Mouse (Mus musculus): ENCODE measurements around the gene Dnase2b. TPM values are rescaled to one million over a fixed set of nuclear protein-coding genes. Genes with fewer than 3 reads are reported as not detected.

Gene Dnase2b
- total RNA-seq, 2 experiments from 2014 or later: not detected

DNA sequence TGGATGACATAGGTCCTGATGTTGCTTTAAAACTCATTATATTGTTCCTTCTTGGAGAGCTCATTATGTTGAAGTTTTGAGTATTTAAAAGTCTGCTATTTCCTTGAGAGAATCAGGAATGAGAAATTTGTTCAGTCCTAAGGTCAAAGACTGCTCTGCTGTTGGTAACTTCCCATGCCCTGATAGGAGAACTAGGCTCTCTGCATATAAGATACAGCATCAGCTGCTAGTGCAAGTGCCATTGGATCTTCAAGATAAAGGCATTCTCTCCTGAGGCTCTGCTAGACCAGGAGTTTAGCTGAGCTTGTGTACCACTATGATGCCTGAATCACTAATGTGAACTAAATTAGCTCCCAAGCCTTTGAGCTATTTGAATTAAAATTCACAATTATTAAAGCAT is 2.5 kb upstream of the Dnase2b start:
- DNase-seq: no peak
- intact Hi-C loops (cut with DNase I; ENCODE audit: low total_unique reads): no loop called here

DNA sequence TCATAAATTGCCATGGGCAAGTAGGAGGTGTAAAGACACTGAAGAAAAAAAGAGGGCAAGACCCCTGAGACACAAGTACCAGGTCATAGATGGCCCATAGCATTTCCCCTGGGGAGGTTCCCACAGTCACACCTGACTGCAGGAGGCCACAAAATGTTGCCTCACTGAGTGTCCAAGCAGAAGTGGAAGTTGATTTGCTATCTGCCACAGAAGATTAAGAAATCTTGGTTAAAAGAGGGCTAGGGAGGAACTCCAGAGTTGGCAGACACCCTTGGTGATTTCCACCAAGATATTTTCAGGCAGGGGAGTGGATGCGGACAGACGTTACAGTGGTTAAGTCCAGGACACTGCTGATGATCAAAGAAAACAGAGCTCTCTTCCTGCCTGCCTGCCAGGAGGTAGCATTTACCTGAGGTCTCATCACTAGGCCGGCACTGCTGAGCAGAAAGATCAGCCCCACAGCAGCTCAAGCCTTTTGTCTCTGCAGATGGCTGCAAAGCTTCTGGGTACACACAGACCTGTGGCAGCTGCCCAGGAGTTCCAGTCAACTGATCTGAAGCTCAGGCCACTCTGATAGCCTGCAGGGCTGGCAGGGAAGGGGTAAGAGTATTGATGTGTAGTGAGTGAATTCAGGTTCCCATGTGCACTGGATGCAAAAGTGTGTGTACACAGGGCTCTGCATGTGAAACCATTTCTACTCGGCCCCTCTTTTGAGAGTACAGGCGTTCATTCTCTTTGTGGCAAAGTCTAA is 1.3 kb upstream of the Dnase2b start:
- intact Hi-C loops (cut with DNase I; ENCODE audit: low total_unique reads): no loop called here
- no peak for DNase-seq

DNA sequence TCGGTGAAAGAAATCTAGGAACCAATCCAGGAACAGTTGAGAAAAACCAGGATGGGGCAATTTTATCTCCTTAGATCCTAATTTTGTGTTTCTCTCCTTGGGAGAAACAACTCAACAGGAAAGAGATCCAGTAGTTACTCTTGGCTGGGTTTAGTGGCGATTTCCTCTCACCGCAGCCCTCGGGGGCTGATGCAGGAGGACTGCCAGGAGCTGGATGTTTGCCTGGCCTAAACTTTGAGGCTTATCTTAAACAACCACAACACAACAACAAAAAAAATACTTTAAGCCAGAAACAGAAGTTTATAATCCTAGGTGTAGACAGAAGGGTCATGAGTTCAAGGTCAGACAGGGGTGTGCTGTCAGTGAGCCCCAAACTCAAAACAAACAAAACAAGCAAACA is 3.6 kb downstream of the Dnase2b start:
- intact Hi-C loops (cut with DNase I; ENCODE audit: low total_unique reads): no loop called here
- DNase-seq: peak; percentile 11

DNA sequence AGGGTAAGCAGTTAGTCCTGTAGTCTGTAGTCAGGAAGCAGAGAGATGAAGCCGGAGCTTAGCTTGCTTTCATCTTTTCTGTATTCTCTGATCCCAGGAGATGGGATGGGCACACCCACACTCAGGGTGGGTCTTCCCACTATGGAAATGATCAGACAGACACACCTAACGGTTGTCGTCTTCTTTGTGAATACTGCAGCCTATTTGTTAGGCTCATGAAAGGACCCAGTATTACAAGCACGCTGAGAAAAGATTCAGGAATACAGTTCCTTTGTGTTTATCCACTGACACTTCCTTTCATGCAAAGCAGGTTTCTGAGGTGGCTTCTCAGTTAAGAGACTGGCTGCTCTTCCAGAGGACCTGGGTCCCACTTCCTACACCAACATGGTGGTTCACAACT is 4.1 kb downstream of the Dnase2b start:
- DNase-seq: no peak
- intact Hi-C loops (cut with DNase I; ENCODE audit: low total_unique reads): no loop called here

DNA sequence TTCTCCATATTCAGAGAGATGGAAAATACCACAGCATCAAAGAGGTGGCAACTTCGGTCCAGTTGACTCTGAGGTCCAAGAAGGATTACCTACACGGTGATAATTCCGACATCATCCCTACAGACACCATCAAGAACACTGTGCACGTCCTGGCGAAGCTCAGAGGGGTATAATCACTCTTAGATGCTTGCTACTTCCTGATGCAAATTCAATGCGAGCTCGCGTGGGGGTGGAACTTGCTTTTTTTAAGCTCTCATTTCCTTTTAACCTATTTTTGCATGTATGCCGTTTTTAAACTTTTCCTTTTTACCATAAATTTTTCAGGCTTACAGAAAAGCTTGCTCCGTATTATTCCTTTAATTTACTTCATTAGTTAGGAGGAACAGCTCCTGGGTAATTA is 5.1 kb downstream of the Dnase2b start:
- DNase-seq: no peak
- intact Hi-C loops (cut with DNase I; ENCODE audit: low total_unique reads): no loop called here

DNA sequence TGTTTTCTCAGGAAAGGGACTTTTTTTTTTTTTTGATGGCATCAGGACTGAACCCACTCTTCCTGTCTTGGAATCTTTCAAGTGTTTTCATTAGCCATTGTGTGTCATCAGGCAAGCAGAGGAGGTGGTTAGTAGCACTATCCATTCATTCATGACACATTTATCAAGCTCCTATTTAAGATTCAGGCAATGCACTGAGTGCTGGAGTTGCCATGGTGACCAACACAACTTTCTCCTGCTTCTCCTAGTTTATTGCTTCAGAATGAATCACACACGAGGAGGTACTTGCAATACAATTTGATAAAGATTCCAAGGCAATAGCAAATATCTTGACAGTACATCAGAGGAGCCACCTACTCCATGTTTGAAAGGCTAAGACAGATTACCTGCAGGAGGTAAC is 8.0 kb downstream of the Dnase2b start:
- intact Hi-C loops (cut with DNase I; ENCODE audit: low total_unique reads): no loop called here
- DNase-seq: no peak

DNA sequence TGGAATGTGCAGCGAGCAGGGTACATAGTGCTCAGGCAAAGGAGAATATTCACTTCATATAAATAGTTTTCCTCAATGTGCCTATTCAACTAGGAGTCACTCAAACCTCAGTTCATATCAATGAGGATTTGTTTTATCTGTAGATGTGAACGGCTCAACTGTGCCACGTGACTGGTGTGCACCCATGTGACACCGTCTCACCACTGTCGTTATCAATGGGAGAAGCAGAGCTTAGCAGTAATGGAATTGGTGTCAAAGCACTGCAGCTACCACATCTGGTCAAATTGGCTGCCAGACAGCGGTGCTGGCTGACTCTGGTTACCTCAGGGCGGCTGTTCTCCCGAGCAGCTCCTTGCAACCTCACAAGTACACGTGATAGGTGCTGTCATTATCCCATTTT is 10.7 kb downstream of the Dnase2b start:
- intact Hi-C loops (cut with DNase I; ENCODE audit: low total_unique reads): no loop called here
- DNase-seq: no peak

DNA sequence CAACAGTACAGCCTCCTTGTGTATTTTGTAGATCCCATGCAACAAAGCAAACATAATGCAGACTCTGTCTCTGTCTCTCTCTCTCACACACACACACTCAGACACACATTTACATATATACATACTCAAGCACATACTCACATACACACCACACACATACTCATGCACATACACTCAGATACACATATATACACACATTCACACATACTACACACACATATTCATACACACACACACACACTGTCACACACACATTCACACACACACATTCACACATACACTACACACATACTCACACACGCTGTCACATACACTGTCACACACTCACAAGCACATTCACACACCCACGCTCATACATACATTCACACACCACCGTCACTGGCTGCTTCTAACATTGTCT is 12.9 kb downstream of the Dnase2b start:
- intact Hi-C loops (cut with DNase I; ENCODE audit: low total_unique reads): no loop called here
- DNase-seq: no peak

DNA sequence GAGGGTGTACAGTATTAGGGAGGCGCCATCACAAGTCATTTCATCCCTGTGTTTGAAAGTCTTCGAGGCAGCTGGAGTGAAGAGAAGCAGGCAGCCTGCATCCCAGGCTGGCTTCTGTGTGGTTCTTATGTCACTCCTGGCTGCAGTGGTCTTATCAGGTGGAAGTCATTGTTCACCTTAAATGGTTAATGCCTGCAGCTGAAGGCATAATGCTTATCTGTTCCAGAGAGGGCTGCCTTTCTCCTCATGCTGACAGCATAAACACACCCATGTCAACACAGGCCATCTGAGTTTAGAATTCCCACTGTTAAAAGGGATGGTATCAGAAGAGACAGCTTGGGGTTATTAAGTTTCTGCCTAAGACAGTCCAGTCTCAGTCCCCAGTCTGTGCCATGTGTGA is 14.2 kb downstream of the Dnase2b start:
- intact Hi-C loops (cut with DNase I; ENCODE audit: low total_unique reads): no loop called here
- DNase-seq: no peak

DNA sequence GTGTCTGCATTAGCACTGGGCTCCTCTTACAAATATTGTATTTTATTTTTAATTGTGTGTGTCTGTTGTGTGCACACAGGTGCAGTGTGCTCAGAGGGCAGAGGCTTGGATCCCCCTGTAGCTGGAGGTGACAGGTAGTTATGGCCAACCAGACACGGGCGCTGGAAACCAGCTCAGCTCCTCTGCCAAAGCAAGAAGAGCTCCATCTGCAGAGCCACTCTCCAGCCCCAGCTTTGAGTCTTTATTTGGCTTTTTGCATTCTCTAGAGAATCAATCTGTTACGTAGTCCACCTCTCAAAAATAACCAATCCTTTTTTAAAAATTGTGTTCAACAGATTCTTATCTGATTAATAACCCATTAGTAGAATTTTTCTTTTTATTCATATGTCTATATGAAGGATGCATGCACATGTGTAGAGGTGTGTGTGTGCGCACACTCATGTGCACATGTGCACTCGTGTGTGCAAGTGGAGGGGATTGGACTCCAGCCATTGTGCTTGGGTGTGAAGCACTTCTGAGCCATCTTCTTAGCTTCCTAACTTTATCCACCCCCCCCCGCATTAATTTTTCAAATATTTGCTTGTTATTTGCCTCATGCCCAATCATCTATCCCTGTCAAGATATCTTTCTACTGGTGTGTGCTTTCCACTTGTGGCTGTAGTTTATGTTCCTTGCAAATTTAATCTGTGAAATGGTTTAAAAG is 16.0 kb downstream of the Dnase2b start:
- no peak for DNase-seq
- intact Hi-C loops (cut with DNase I; ENCODE audit: low total_unique reads): no loop called here

DNA sequence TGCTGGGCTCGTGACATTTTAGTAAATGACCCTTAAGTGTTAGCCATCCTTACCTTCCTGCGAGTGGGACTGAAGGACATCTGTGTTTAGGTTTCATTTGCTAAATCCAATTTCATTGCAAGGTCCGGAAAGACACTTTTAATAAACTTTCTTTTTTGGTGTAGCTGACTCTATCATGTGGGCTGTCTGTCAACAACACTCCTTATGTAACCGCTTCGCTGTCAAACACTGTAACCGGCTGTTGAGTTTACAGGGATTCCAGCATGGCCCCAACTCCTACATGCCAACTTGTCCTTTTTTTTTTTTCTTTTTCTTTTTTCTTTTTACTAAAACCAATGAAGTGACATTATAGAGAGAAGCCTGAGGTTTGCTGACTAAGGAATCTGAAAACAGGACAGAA is 17.0 kb downstream of the Dnase2b start:
- intact Hi-C loops (cut with DNase I; ENCODE audit: low total_unique reads): no loop called here
- DNase-seq: no peak

DNA sequence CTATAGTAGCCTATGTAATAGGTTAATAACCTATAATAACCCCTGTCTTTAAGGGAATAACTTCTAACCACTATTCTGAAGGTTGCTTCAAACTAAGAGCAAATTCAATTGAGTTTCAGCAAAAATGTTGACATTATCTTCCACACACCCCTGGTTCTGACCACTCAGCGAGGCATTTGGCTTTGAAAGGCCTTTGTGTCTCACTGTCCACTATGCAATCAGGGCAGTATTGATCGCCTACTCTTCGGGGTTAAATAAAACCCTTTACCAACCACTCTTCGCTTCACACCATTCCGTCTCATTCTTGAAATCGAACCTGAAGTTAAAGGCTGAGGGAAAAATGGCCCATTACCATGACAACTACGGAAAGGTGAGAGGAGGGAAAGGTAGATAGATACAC is 18.5 kb downstream of the Dnase2b start:
- intact Hi-C loops (cut with DNase I; ENCODE audit: low total_unique reads): no loop called here
- DNase-seq: no peak

DNA sequence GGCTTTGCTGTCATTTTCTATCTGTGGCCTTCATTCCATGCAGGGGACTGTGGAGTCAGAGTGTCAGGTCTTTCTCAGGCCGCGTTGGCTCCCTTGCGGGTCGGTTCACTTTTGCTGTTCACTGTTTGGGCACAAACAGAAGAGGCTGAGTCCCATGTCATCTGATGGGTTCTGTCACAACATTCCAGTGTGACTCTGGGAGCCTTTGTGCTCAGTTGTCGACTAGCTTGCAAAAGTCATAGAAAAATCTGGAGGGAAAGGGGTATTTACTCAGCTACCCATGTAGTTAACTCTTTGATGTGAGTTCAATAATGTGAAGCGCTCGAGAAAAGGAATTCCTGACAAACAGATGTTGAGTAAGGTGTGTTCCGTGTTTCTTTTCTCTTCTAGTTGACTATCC is 19.0 kb downstream of the Dnase2b start:
- DNase-seq: no peak
- intact Hi-C loops (cut with DNase I; ENCODE audit: low total_unique reads): no loop called here

DNA sequence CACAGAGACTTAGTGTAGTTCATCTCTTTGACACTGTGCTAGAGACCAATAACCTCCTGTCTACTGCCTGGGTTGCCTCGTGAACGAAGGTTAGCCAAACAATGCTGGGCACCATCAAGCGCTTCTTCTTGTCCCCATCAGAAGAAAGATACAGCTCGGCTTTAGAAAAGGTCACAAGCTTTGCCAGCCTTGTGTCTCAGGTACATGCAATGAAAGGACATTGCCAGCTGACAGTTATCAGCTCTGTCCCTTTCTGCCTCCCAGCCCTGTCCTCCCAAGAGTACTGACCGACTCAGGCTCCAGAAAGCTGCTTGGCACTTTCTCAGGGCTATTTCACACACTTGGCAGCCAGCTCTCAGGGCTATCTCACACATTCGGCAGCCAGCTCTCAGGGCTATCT is 20.0 kb downstream of the Dnase2b start:
- intact Hi-C loops (cut with DNase I; ENCODE audit: low total_unique reads): no loop called here
- DNase-seq: no peak

DNA sequence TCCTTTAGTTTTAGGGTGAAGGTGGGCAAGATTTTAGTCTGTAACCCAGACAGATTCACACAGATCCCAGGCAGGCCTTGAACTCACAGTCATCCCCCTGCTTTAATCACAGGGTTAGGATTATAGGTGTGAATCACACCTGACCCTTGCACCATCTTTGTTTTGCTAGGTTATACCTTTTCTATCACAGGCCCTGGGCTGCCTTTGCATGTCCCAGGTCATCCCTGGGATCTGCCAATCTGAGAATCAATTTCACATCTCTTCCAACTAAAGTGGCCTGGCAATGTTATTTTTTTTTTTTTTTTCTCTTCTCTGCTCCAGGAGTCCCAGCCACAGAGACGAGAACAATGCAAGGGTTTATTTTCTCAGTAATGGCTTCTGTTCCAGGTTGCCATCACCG is 23.8 kb downstream of the Dnase2b start:
- DNase-seq: no peak
- intact Hi-C loops (cut with DNase I; ENCODE audit: low total_unique reads): no loop called here

DNA sequence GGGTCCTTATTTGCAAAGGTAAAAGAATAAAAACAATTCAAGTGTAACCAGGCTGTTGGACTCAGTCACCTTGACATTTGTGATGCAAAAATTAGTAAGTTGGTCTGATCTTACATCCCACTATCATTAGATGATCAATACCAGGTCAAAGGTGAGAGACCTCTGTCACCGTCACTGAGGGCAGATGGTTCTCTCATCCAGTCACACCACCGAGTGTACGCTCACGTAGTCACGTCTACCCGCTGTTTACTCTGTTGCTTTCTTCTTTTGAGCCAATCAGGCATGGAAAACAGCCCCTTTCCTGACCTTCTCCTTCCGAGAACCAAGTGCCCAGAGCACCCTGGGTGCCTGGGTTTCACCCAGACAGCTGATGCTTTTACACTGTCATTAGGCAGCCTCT is 24.2 kb downstream of the Dnase2b start:
- intact Hi-C loops (cut with DNase I; ENCODE audit: low total_unique reads): no loop called here
- no peak for DNase-seq

DNA sequence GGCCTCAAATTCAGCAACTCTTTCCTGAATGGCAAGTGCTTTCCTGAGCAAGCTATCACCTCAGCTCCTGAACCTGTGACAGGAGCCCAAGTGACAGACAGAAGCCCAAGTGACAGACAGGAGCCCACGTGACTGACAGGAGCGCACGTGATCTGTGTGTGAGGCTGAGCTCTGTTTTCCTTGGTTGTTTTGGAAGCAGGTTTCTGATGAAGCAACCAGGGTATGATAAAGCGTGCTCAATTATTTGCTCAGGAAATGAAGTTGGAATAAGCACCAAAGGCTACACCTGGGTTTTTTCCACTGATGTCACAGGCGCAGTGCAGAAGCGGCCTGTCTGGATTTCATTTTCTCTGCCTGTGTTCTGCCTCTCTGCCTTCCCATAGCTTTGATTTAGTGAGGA is 25.9 kb downstream of the Dnase2b start:
- intact Hi-C loops (cut with DNase I; ENCODE audit: low total_unique reads): no loop called here
- DNase-seq: no peak

DNA sequence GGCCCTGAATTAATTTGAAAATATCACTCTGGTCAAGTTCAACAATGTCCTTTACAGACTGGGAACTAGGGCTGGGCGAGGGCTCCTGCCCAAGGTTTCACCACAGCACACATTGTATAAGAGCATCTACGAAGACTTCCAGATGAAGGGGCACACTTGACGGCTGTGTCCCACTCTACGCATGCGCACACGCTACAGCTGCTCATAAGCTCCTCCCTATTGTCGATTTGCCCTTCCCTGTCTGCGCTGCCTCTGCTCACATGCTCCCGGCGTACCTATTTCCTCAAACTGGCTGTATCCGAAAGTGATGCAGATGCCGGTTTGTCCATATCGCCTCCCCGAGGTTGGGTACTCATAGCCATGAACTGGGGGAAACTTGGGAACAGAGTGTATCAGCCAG is 28.8 kb downstream of the Dnase2b start:
- no peak for DNase-seq
- intact Hi-C loops (cut with DNase I; ENCODE audit: low total_unique reads): no loop called here

DNA sequence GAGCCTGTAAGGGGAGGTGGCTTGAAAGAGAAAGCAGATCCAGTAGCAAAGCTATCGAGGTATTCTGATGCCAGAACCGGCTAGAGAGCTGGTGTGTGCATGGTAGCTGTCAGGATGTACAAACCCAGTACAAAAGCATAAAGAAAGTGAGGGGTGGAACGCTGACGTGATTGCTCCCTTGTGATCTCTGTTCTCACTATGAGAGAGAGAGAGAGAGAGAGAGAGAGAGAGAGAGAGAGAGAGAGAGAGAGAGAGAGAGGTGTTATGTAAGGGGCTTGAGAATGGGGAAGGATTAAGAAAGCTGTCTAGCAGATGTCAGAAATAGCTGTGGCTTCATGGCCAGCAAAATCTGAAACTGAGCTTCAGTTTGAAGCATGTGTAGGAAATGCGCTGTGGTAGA is 31.5 kb downstream of the Dnase2b start:
- DNase-seq: no peak
- intact Hi-C loops (cut with DNase I; ENCODE audit: low total_unique reads): no loop called here

DNA sequence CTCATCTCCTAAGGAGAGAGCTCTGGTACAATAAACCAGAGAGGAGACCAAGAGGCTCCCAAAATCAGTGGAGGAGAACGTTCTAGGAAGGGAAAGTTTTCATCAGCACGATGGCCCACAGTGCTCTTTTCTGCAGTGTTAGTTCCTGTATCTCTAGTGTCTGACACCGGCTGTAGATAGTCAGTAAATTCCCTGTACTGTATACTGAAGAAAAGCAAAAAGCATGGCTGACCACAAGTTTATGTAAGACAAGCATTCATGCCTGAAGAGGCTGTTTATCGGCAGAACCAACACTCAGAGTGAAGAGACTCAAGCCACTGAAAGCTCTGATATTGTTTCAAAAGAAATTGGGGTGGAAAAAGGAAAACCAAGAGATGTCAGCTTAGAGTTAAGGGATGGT is 31.9 kb downstream of the Dnase2b start:
- intact Hi-C loops (cut with DNase I; ENCODE audit: low total_unique reads): no loop called here
- DNase-seq: no peak

DNA sequence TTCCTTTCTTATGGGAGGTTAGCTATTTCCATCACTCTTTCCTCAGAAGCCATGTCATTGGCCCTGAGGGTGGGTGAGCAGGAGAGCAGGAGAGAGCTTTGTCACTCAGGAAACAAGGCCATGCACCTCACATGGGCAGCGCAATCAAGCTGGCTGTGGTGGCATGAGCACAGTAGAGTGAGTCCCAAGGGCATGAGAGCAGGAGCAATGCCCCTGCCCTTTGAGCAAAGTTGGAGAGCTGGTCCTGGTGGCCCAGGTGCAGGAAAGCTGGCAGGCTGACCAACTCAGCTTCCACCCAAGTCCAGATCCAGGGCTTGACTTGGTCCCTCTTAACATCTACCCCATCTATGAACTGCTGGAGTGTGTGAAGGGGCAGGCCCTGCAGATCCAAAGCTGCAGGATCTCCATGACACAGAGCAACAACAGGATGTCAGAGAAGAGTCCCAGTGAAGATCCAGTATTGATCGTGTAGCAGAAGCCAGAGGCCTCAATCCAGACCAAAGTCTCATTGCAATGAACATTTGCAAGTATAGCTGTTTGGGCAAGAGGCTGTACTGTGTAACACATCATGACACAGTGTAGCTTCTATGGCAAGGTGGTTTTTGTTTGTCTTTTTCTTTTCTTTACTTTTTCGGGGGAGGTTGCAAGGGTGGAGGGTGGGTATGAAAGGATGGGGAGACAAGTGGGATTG is 35.2 kb downstream of the Dnase2b start:
- DNase-seq: no peak
- intact Hi-C loops (cut with DNase I; ENCODE audit: low total_unique reads): no loop called here
